Mouse (Mus musculus) stomach, postnatal 0 days (tissue): ENCODE data around the gene Arl4a. TPM values are rescaled to one million over a fixed set of nuclear protein-coding genes. Genes with fewer than 3 reads are reported as not detected.

Source experiments
- ATAC-seq: fragments of 200-750 bp; cut with Nextera tagmentation; 2 replicates; pipeline ENCODE4 v1.8.0; 2017; ENCODE audit not compliant: low FRiP score, low TSS enrichment
- DNase-seq: peaks from one replicate; pipeline ENCODE4 v3.0.0-alpha.2; 2016; ENCODE audit warnings: low spot score
- H3K27ac ChIP-seq: fragments of 300-500 bp; sonication (generic); replicated peaks from 2 replicates; pipeline ENCODE4 v1.5.1; 2014; ENCODE audit warnings: mild to moderate bottlenecking, control low read depth
- H3K27me3 ChIP-seq: fragments of 300-500 bp; sonication (generic); 2 replicates; pipeline ENCODE4 v1.6.1; 2014; ENCODE audit warnings: low read length; ENCODE audit not compliant: control insufficient read depth, insufficient read depth
- H3K36me3 ChIP-seq: fragments of 300-500 bp; sonication (generic); 2 replicates; pipeline ENCODE4 v1.6.1; 2014; ENCODE audit warnings: low read length, mixed read lengths; ENCODE audit not compliant: control insufficient read depth, insufficient read depth
- H3K4me1 ChIP-seq: fragments of 300-500 bp; sonication (generic); replicated peaks from 2 replicates; pipeline ENCODE4 v1.6.1; 2014; ENCODE audit warnings: antibody characterized with exemption; ENCODE audit not compliant: control insufficient read depth, insufficient read depth
- H3K4me2 ChIP-seq: fragments of 300-500 bp; sonication (generic); replicated peaks from 2 replicates; pipeline ENCODE4 v1.6.1; 2014; ENCODE audit warnings: low read depth, mild to moderate bottlenecking, control low read depth, moderate library complexity
- H3K4me3 ChIP-seq: fragments of 300-500 bp; sonication (generic); 2 replicates; pipeline ENCODE4 v1.5.1; 2014; ENCODE audit warnings: low read depth, low read length, control low read depth
- H3K9ac ChIP-seq: fragments of 300-500 bp; sonication (generic); 2 replicates; pipeline ENCODE4 v1.6.1; 2014; ENCODE audit warnings: mild to moderate bottlenecking, low read length, control low read depth, mixed read lengths
- H3K9me3 ChIP-seq: fragments of 300-500 bp; sonication (generic); 2 replicates; pipeline ENCODE4 v1.6.1; 2016; ENCODE audit warnings: low read length; ENCODE audit not compliant: control insufficient read depth
- CTCF ChIP-seq: IDR thresholded peaks from 2 replicates; pipeline ENCODE4 v1.5.1; 2016; ENCODE audit warnings: antibody characterized with exemption, low read depth, mild to moderate bottlenecking, moderate library complexity
- EP300 ChIP-seq: optimal IDR thresholded peaks from 2 replicates; pipeline ENCODE3; 2016; ENCODE audit warnings: antibody characterized with exemption
- WGBS: fragments of 180-500 bp; shearing (Covaris S2); extraction: QIAGEN DNeasy Blood & Tissue Kit; methylation state at CpG from one replicate; pipeline ENCODE4 v1.1.7; 2014; 5-methylcytosine and 5-hydroxymethylcytosine counted together
- polyA plus RNA-seq: library from polyadenylated mRNA; unstranded; fragments of >200 nt; fragmentation: Nextera tagmentation; extraction: Ambion mirVana; gene quantifications from 2 replicates; pipeline ENCODE4 v1.2.1, GENCODE M21; 2015

The Arl4a gene
- polyA plus RNA-seq, 1 experiment from 2014 or later: 38.5 TPM

GRCm38 (mm10) chr12:39977996-39978590, 59.7 kb downstream of the Arl4a start:
- no peaks in the 10 kb centered on the region for H3K9me3 ChIP-seq
- H3K27me3 ChIP-seq: no peaks in the 10 kb centered on the region
- ATAC-seq: peak; percentile 42; the same call in 1 of the 2 replicates
- WGBS: 70% methylated on average over 8 of the region's 8 CpGs
- no peaks in the 10 kb centered on the region for H3K36me3 ChIP-seq
- H3K27ac ChIP-seq: no peak overlapping the region
- no peaks in the 10 kb centered on the region for H3K4me1 ChIP-seq
- no peak overlapping the region for H3K9ac ChIP-seq
- H3K4me2 ChIP-seq: no peak overlapping the region
- TF ChIP-seq EP300 (no peak), CTCF (no peak)
- no peak for DNase-seq
- no peak overlapping the region for H3K4me3 ChIP-seq

- no peak overlapping the region for H3K27ac ChIP-seq
- no peak for DNase-seq
- ATAC-seq: no peak
These were observed 61.4 kb downstream of the Arl4a start for GRCm38 (mm10) chr12:39976426-39976825.

GRCm38 (mm10) chr12:39975829-39976340, 61.9 kb downstream of the Arl4a start:
- no peaks in the 10 kb centered on the region for H3K27me3 ChIP-seq
- no peak overlapping the region for H3K9ac ChIP-seq
- no peak for ATAC-seq
- no peak overlapping the region for H3K4me2 ChIP-seq
- no peaks in the 10 kb centered on the region for H3K36me3 ChIP-seq
- TF ChIP-seq CTCF (no peak), EP300 (no peak)
- H3K4me1 ChIP-seq: no peaks in the 10 kb centered on the region
- no peak overlapping the region for H3K27ac ChIP-seq
- 44% methylated on average over 9 of the region's 9 CpGs for whole genome bisulfite sequencing
- DNase-seq: no peak
- no peak overlapping the region for H3K4me3 ChIP-seq
- no peaks in the 10 kb centered on the region for H3K9me3 ChIP-seq

More at GRCm38 (mm10) chr12:39976426-39976825, 61.4 kb downstream of the Arl4a start:
- WGBS: 88% methylated on average over 2 of the region's 2 CpGs
- H3K4me1 ChIP-seq: no peaks in the 10 kb centered on the region
- no peak overlapping the region for H3K4me3 ChIP-seq
- H3K36me3 ChIP-seq: no peaks in the 10 kb centered on the region
- H3K9me3 ChIP-seq: no peaks in the 10 kb centered on the region
- H3K4me2 ChIP-seq: no peak overlapping the region
- H3K9ac ChIP-seq: no peak overlapping the region
- H3K27me3 ChIP-seq: no peaks in the 10 kb centered on the region
- no peak for TF ChIP-seq CTCF
- no peak for TF ChIP-seq EP300

- Histone ChIP-seq H3K27me3 (no peaks in the 10 kb centered on the region), H3K4me3 (no peak overlapping the region), H3K27ac (no peak overlapping the region), H3K4me2 (no peak overlapping the region), H3K9me3 (no peaks in the 10 kb centered on the region), H3K9ac (no peak overlapping the region), H3K36me3 (no peaks in the 10 kb centered on the region), H3K4me1 (no peaks in the 10 kb centered on the region)
- WGBS: 47% methylated on average over 4 of the region's 4 CpGs
- DNase-seq: no peak
- ATAC-seq: no peak
- TF ChIP-seq CTCF (no peak), EP300 (no peak)
These were observed 62.7 kb downstream of the Arl4a start for GRCm38 (mm10) chr12:39974977-39975583.

GRCm38 (mm10) chr12:39974273-39974672, 63.6 kb downstream of the Arl4a start:
- Histone ChIP-seq H3K27ac (no peak overlapping the region), H3K9me3 (no peaks in the 10 kb centered on the region), H3K9ac (no peak overlapping the region), H3K36me3 (no peaks in the 10 kb centered on the region), H3K27me3 (no peaks in the 10 kb centered on the region), H3K4me2 (no peak overlapping the region), H3K4me3 (no peak overlapping the region), H3K4me1 (no peaks in the 10 kb centered on the region)
- ATAC-seq (no peak), DNase-seq (no peak)
- TF ChIP-seq CTCF (no peak), EP300 (no peak)
- 61% methylated on average over 1 of the region's 1 CpGs for WGBS

- no peaks in the 10 kb centered on the region for H3K27me3 ChIP-seq
- no peaks in the 10 kb centered on the region for H3K36me3 ChIP-seq
- TF ChIP-seq CTCF (no peak), EP300 (no peak)
- H3K4me2 ChIP-seq: no peak overlapping the region
- no peak overlapping the region for H3K27ac ChIP-seq
- H3K9ac ChIP-seq: no peak overlapping the region
- no peaks in the 10 kb centered on the region for H3K9me3 ChIP-seq
- DNase-seq (no peak), ATAC-seq (no peak)
- no peaks in the 10 kb centered on the region for H3K4me1 ChIP-seq
- H3K4me3 ChIP-seq: no peak overlapping the region
These were observed 68.3 kb downstream of the Arl4a start for GRCm38 (mm10) chr12:39969500-39969899.
